Mouse (Mus musculus) liver, embryonic 14 days (tissue): ENCODE results near the gene Tbrg4. TPM values are rescaled to one million over a fixed set of nuclear protein-coding genes. Genes with fewer than 3 reads are reported as not detected.

Source experiments
- polyA plus RNA-seq: library from polyadenylated mRNA; depleted of rRNA; stranded (reverse); fragments of >200 nt; gene quantifications from 2 replicates; pipeline ENCODE4 v1.2.3, GENCODE M21; 2012; rRNA removed

Gene Tbrg4
- 48.1 and 54.8 TPM in 2 replicates for polyA plus RNA-seq

DNA sequence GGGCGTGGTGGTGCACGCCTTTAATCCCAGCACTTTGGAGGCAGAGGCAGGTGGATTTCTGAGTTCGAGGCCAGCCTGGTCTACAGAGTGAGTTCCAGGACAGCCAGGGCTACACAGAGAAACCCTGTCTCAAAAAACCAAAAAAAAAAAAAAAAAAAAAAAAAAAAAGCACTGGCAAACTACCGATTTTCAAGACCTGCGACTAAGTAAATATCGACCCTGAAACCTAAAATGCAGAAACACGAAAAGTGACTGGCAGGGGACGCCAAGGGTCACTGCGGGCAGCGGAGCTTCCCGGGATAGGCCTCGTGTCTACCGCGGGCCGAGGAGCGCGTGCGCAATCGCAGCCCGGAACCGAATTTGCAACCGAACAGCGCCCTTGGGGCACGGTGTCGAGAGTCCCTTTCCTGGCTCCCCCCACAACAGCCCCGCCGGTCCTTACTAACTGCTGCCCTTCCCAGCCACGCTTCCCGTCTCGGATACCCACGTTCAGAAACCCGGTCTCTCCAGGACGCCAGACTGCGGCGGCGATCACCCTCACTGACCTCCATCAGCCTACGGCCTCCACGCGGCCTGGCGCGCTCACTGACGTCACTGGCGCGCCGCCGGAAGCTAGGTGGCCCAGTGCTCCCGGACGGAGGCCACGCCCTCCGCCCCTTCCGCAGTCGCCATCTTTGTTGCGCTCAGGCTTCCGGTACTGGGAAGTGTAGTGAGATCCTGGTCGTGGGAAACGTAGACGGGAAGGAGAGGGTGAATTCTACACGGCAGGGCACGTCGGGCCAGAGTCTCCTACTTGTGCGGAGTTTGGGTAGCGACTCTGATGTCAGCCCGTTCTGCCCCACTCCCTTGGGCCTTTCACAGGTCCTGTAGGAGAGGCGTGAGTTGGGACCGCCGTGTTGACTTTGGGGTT lies at the start of gene Tbrg4:
Gene Tbrg4 (minus strand): TSS at position 590 of the 910 bp plus-strand sequence.

DNA sequence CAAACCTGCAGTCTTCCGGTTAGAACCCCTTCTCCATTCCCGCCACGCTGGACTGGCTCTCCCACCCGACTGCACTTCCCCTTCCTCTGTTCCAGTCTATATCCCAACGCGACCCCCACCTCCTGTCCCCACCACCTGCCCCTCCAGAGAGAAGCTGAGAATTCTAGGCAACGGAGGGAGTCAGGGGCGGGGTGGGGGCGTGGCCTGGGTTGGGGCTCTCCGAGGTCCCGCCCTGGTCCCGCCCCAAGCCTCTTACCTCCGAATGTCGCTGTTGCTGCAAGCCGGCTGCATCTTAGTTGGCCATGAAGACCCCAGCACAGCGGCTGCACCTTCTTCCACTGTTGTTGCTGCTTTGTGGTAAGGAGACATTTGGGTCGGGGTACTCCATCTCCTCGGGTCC lies 32.4 kb upstream of the Tbrg4 start, which contains the start of gene Ramp3:
Gene Ramp3 (plus strand): TSS at position 251 of the 400 bp plus-strand sequence.

DNA sequence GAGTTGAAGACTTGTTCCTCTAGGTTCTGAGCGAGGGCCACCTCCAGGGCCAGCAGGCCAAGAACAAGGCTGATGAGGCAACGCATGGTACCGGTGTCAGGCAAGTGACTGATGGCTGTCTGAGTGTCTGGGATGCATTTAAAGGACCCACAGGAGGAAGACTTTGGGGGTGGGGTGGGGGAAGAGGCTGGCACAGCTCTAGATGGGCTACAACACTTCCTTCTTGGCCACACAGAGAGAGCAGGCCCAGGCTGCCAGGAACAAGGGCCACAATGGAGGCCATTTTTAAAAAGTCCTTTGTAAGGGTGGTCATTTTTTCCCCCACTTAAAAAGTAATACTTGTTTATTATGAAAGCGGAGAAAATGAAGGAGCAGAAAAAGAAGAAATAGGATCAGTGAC lies 12.7 kb upstream of the Tbrg4 start, which contains the start of gene Wap:
Gene Wap (minus strand): TSS at position 101 of the 400 bp plus-strand sequence.

GRCm38 (mm10) chr11:6605491-6606399 lies 20.1 kb downstream of the Tbrg4 start, which contains the start of gene Nacad:
Gene Nacad (minus strand): TSS chr11:6606053.

Other genes with a start within 250 kb of the Tbrg4 start
- gene Zmiz2, start 237.0 kb downstream of the Tbrg4 start, polyA plus RNA-seq: 5.4 and 7.5 TPM in 2 replicates
- gene Ppia, start 210.6 kb downstream of the Tbrg4 start, polyA plus RNA-seq: 1,822 and 2,000 TPM in 2 replicates
- gene H2afv, start 181.6 kb downstream of the Tbrg4 start, polyA plus RNA-seq: 44.4 TPM in 2 replicates
- 6.2 and 7.7 TPM in 2 replicates for gene Purb, start 150.2 kb downstream of the Tbrg4 start, polyA plus RNA-seq
- gene Myo1g, start 105.1 kb downstream of the Tbrg4 start, polyA plus RNA-seq: 4.9 and 7.1 TPM in 2 replicates
- 27.3 and 32.9 TPM in 2 replicates for gene Ccm2, start 79.2 kb downstream of the Tbrg4 start, polyA plus RNA-seq
- gene Nacad, start 20.0 kb downstream of the Tbrg4 start, polyA plus RNA-seq: 4.1 and 7.8 TPM in 2 replicates
- gene Wap, start 12.6 kb upstream of the Tbrg4 start, polyA plus RNA-seq: not detected in 2 replicates
- 0.05 and 0.16 TPM in 2 replicates for gene Ramp3, start 32.5 kb upstream of the Tbrg4 start, polyA plus RNA-seq
- not detected in 2 replicates for gene Gm11983, start 211.6 kb upstream of the Tbrg4 start, polyA plus RNA-seq